Mouse (Mus musculus) intestine, embryonic 16.5 days (tissue): Measurements from ENCODE around the gene Dok3. TPM values are rescaled to one million over a fixed set of nuclear protein-coding genes. Genes with fewer than 3 reads are reported as not detected.
"Not testable (repeated sequence)": the region's sequence is repeated elsewhere in the genome, so short reads cannot be mapped to it uniquely, and the experiment has no call there.

Experiments
- ATAC-seq: fragments of 200-750 bp; cut with Nextera tagmentation; 2 replicates; pipeline ENCODE4 v1.8.0; 2017; ENCODE audit warnings: moderate TSS enrichment, moderate library complexity
- H3K27ac ChIP-seq: fragments of 300-500 bp; sonication (generic); 2 replicates; pipeline ENCODE4 v1.5.1; 2014; ENCODE audit warnings: mild to moderate bottlenecking, low read length
- H3K27me3 ChIP-seq: fragments of 300-500 bp; sonication (generic); replicated peaks from 2 replicates; pipeline ENCODE4 v1.6.1; 2014; ENCODE audit warnings: low read length, control low read depth, mixed read lengths; ENCODE audit not compliant: control insufficient read depth, insufficient read depth
- H3K36me3 ChIP-seq: fragments of 300-500 bp; sonication (generic); 2 replicates; pipeline ENCODE4 v1.6.1; 2014; ENCODE audit warnings: low read length, control low read depth; ENCODE audit not compliant: control insufficient read depth, insufficient read depth
- H3K4me1 ChIP-seq: fragments of 300-500 bp; sonication (generic); 2 replicates; pipeline ENCODE4 v1.6.1; 2014; ENCODE audit warnings: low read length, control low read depth, mixed read lengths; ENCODE audit not compliant: control insufficient read depth, insufficient read depth
- H3K4me2 ChIP-seq: fragments of 300-500 bp; sonication (generic); 2 replicates; pipeline ENCODE4 v1.6.1; 2014; ENCODE audit warnings: low read depth, low read length, control low read depth
- H3K4me3 ChIP-seq: fragments of 300-500 bp; sonication (generic); 2 replicates; pipeline ENCODE4 v1.5.1; 2014; ENCODE audit warnings: mild to moderate bottlenecking, low read length
- H3K9ac ChIP-seq: fragments of 300-500 bp; sonication (generic); 2 replicates; pipeline ENCODE4 v1.6.1; 2014; ENCODE audit warnings: low read depth, low read length
- H3K9me3 ChIP-seq: fragments of 300-500 bp; sonication (generic); 2 replicates; pipeline ENCODE4 v1.6.1; 2016; ENCODE audit warnings: low read length, control low read depth; ENCODE audit not compliant: control insufficient read depth
- whole genome bisulfite sequencing: fragments of 180-500 bp; shearing (Covaris S2); extraction: QIAGEN DNeasy Blood & Tissue Kit; methylation state at CpG from one replicate; pipeline ENCODE4 v1.1.7; 2014; 5-methylcytosine and 5-hydroxymethylcytosine counted together
- polyA plus RNA-seq: library from polyadenylated mRNA; unstranded; fragments of >200 nt; fragmentation: Nextera tagmentation; extraction: Ambion mirVana; gene quantifications from 2 replicates; pipeline ENCODE4 v1.2.1, GENCODE M21; 2015

Gene Dok3
- 2.7 and 3.0 TPM in 2 replicates for polyA plus RNA-seq

GRCm38 (mm10) chr13:55529198-55529915, at the start of gene Dok3:
TSS of gene Dok3 (minus strand) at chr13:55529296.
- 80% methylated on average over 8 of the region's 8 CpGs for WGBS
- ATAC-seq, result 0 out of 2 replicates have a peak, but pooled peaks have one; percentile 34

GRCm38 (mm10) chr13:55578086-55578485, 49.0 kb upstream of the Dok3 start:
- no peak overlapping the region for H3K4me2 ChIP-seq
- WGBS, result 84% methylated on average over 4 of the region's 4 CpGs
- no peaks in the 10 kb centered on the region for H3K36me3 ChIP-seq
- no peaks in the 10 kb centered on the region for H3K27me3 ChIP-seq
- no peak for ATAC-seq
- H3K27ac ChIP-seq, result no peak overlapping the region
- 0 out of 2 replicates have a peak, but pooled peaks cover 5% of the 10 kb centered on the region for H3K9me3 ChIP-seq
- no peaks in the 10 kb centered on the region for H3K4me1 ChIP-seq
- H3K9ac ChIP-seq, result no peak overlapping the region
- no peak overlapping the region for H3K4me3 ChIP-seq

More at GRCm38 (mm10) chr13:55529198-55529915, at the start of gene Dok3:
- H3K9ac ChIP-seq, result no peak within 1 kb of the TSS
- no peaks in the 10 kb centered on the region for H3K27me3 ChIP-seq
- no peak within 1 kb of the TSS for H3K4me3 ChIP-seq
- no peak within 1 kb of the TSS for H3K27ac ChIP-seq
- peaks cover 30% of the 10 kb centered on the region for H3K36me3 ChIP-seq
- no peaks in the 10 kb centered on the region for H3K4me1 ChIP-seq
- no peaks in the 10 kb centered on the region for H3K9me3 ChIP-seq
- no peak within 1 kb of the TSS for H3K4me2 ChIP-seq

- not testable (repeated sequence) for H3K4me3 ChIP-seq, H3K9me3 ChIP-seq, H3K4me1 ChIP-seq, H3K27me3 ChIP-seq, H3K4me2 ChIP-seq, ATAC-seq, H3K36me3 ChIP-seq, H3K27ac ChIP-seq, H3K9ac ChIP-seq
- WGBS, result 80% methylated on average over 7 of the region's 7 CpGs
These were observed 47.8 kb upstream of the Dok3 start for GRCm38 (mm10) chr13:55576872-55577271.

- H3K27me3 ChIP-seq, result no peaks in the 10 kb centered on the region
- H3K4me1 ChIP-seq, result no peaks in the 10 kb centered on the region
- H3K27ac ChIP-seq, result no peak overlapping the region
- no peaks in the 10 kb centered on the region for H3K36me3 ChIP-seq
- H3K9ac ChIP-seq, result no peak overlapping the region
- 0 out of 2 replicates have a peak, but pooled peaks cover 5% of the 10 kb centered on the region for H3K9me3 ChIP-seq
- no peak overlapping the region for H3K4me2 ChIP-seq
- WGBS, result 60% methylated on average over 5 of the region's 5 CpGs
- no peak overlapping the region for H3K4me3 ChIP-seq
- ATAC-seq, result no peak
These were observed 46.8 kb upstream of the Dok3 start for GRCm38 (mm10) chr13:55575932-55576331.

- 75% methylated on average over 5 of the region's 5 CpGs for WGBS
- Histone ChIP-seq H3K9me3 (0 out of 2 replicates have a peak, but pooled peaks cover 5% of the 10 kb centered on the region), H3K27me3 (no peaks in the 10 kb centered on the region), H3K4me3 (no peak overlapping the region), H3K36me3 (no peaks in the 10 kb centered on the region), H3K9ac (no peak overlapping the region), H3K4me2 (no peak overlapping the region), H3K4me1 (peaks cover 7% of the 10 kb centered on the region), H3K27ac (no peak overlapping the region)
- no peak for ATAC-seq
These were observed 45.2 kb upstream of the Dok3 start for GRCm38 (mm10) chr13:55574321-55574720.

- Histone ChIP-seq H3K36me3 (no peaks in the 10 kb centered on the region), H3K4me3 (no peak within 1 kb of the TSS), H3K27ac (no peak within 1 kb of the TSS), H3K4me1 (peaks cover 8% of the 10 kb centered on the region), H3K9ac (no peak within 1 kb of the TSS), H3K4me2 (no peak within 1 kb of the TSS), H3K27me3 (no peaks in the 10 kb centered on the region), H3K9me3 (0 out of 2 replicates have a peak, but pooled peaks cover 5% of the 10 kb centered on the region)
- 98% methylated on average over 2 of the region's 2 CpGs for WGBS
- ATAC-seq, result no peak
These were observed 44.3 kb upstream of the Dok3 start, which contains the start of gene Tmed9 for GRCm38 (mm10) chr13:55573432-55573831. TSS of gene Tmed9 (plus strand) at chr13:55573732.

- Histone ChIP-seq H3K9ac (no peak overlapping the region), H3K9me3 (0 out of 2 replicates have a peak, but pooled peaks cover 5% of the 10 kb centered on the region), H3K4me1 (peaks cover 8% of the 10 kb centered on the region), H3K4me2 (no peak overlapping the region), H3K36me3 (no peaks in the 10 kb centered on the region), H3K27ac (no peak overlapping the region), H3K27me3 (no peaks in the 10 kb centered on the region), H3K4me3 (no peak overlapping the region)
- WGBS, result 86% methylated on average over 2 of the region's 2 CpGs
- no peak for ATAC-seq
These were observed 42.9 kb upstream of the Dok3 start for GRCm38 (mm10) chr13:55571977-55572376.

GRCm38 (mm10) chr13:55571027-55571751, 42.1 kb upstream of the Dok3 start, which contains the start of gene Fam193b:
TSS of gene Fam193b (minus strand) at chr13:55571120.
- H3K27me3 ChIP-seq, result no peaks in the 10 kb centered on the region
- 0 out of 2 replicates have a peak, but pooled peaks cover 5% of the 10 kb centered on the region for H3K9me3 ChIP-seq
- H3K36me3 ChIP-seq, result no peaks in the 10 kb centered on the region
- H3K4me2 ChIP-seq, result peak within 1 kb of the TSS; percentile 95
- H3K27ac ChIP-seq, result peak within 1 kb of the TSS; percentile 79
- WGBS, result 4% methylated on average over 26 of the region's 47 CpGs
- H3K4me3 ChIP-seq, result peak within 1 kb of the TSS; percentile 89
- peak within 1 kb of the TSS; percentile 98 for H3K9ac ChIP-seq
- ATAC-seq, result peak; percentile 97
- peaks cover 8% of the 10 kb centered on the region for H3K4me1 ChIP-seq

- H3K27ac ChIP-seq, result peak overlapping the region; percentile 79
- ATAC-seq, result peak; percentile 76
- H3K36me3 ChIP-seq, result peaks cover 3% of the 10 kb centered on the region; the same call in 1 of the 2 replicates
- H3K4me1 ChIP-seq, result peaks cover 8% of the 10 kb centered on the region
- H3K4me2 ChIP-seq, result peak overlapping the region; percentile 95
- H3K27me3 ChIP-seq, result no peaks in the 10 kb centered on the region
- under 1% methylated on average over 47 of the region's 47 CpGs for WGBS
- peak overlapping the region; percentile 98 for H3K9ac ChIP-seq
- peak overlapping the region; percentile 89 for H3K4me3 ChIP-seq
- 0 out of 2 replicates have a peak, but pooled peaks cover 5% of the 10 kb centered on the region for H3K9me3 ChIP-seq
These were observed 41.3 kb upstream of the Dok3 start for GRCm38 (mm10) chr13:55570286-55570973.
